Mouse (Mus musculus) R1 (cell line): ENCODE measurements around the gene Astn2.

Experiments
- DNase-seq: peaks from one replicate; pipeline ENCODE4 v3.0.0-alpha.2; 2018; ENCODE audit warnings: low read depth, low spot score

Astn2 gene

GRCm38 (mm10) chr4:66312733-66313132 lies 91.7 kb downstream of the Astn2 start:
- no peak for DNase-seq

- DNase-seq = no peak
Measured at GRCm38 (mm10) chr4:66310315-66311020, 93.9 kb downstream of the Astn2 start.

GRCm38 (mm10) chr4:66306377-66306776 lies 98.0 kb downstream of the Astn2 start:
- no peak for DNase-seq

- no peak for DNase-seq
Measured at GRCm38 (mm10) chr4:66302686-66303310, 101.6 kb downstream of the Astn2 start.

DNA sequence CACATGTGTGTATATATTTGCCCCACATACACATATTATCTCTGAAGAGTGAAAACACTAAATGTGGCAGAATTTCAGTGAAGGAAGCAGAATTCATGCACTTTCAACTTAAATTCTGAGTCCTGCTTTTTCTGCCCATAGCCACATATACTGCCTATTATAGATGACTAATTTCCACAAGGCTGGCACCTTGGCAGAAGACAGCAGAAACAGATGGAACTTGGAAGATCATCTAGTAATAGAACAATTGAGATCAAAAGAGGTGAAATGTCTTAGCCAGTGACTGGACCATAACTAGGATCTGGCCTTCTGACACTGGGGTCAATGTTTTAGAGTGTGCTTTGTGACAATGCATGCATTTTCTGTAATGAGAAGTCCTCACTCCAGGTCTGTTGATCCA lies 119.4 kb downstream of the Astn2 start:
- DNase-seq = no peak

DNA sequence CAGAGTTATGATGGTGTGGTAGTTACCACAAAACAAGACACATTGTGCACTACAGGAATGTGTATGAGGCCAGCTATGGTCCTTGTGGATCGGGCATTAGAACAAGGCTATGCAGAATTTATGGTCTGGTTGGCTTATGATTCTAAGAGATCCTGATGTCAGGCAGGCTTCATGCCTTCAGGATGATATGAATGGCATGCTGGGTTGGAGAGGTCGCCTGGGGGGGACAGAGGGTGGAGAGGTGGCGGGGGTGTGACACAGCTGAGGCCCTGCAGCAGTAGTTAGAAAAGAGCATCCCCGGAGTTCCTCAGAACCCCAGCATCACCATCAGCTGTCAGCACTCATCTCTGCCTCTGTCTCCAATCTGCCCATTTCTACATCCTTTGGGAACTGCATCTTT lies 128.3 kb downstream of the Astn2 start:
- no peak for DNase-seq

DNA sequence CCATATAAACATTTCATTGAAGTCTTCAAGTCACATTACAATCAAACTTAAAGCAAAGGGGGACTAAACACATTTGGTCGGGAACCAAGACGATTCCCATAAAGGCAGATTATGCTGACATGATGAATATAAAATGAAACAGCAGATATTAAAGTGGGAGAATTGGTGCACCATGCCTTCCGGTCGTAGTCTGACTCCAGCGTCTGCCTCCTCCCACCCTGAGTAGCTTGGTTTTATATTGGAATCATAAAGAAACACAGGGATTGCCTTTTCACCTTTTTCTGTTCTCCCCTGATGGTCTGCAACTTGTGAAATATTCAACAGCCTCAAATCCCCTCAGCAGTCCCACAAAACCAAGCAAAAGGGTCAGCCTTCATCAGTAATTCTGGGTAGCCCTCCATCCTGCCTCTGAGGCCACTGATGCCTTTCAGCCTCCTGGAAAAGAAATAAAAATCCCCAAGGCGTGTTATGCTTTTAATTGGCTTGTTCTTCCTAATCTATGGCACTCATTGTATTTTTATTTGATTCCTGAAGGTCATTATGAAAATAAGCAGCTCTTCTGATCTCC lies 132.8 kb downstream of the Astn2 start:
- DNase-seq = no peak

DNA sequence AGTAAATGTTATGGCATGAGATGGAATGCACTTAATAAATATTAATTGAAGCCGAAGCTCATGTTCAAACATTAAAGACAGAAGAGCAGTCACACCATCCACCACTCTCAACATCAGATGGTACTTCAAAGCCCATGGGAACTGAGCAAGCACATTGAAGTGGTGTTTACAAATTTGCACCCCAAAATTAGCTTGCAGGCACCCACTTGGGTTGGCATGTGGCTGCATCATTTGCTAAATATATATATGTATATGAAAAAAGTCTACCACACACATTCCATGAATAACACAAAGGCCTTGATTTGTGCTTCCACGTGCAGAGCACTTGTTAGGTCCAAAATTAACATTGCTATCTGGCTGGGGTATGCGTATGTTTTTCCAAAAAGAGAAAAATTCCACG lies 140.4 kb downstream of the Astn2 start:
- DNase-seq = no peak

- DNase-seq = no peak
Measured at GRCm38 (mm10) chr4:66261276-66261675, 143.1 kb downstream of the Astn2 start.

GRCm38 (mm10) chr4:66258905-66259304 lies 145.5 kb downstream of the Astn2 start:
- no peak for DNase-seq

DNA sequence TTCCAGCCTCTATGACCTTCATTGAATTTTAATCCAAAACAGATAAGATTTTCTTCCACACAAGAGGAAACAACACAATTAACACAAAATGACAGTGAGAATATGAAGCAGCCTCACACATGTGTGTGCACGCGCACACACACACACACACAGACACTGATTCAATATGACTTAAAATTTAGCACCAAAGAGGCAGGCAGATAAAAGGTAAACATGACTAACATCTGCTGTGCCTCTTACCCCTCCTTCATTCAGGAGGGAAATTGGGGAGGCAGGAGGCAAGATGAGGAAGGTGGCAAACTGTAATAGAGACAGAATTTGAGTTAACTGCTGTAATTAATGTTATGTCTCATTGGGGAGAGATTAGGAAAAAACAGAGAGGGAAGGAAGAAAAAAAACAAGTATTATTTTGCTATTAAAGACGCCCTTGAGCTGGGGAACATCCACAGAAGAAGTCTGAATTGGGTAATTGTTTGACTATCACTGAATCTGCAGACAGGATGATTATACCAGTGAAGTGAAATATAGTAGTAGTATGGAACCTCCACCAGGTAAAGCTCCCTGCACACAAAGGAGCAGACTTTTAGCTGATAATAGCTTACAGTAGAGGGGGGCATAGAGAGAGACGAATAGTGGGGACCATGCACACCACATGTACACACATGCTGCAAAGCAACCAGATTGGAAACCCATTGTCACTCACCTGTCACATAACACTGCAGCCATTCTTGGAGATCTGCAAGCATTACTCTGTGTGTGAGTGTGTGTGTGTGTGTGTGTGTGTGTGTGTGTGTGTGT lies 149.5 kb downstream of the Astn2 start:
- no peak for DNase-seq

- DNase-seq = no peak
Measured at GRCm38 (mm10) chr4:66248521-66248920, 155.9 kb downstream of the Astn2 start.

GRCm38 (mm10) chr4:66242683-66243082 lies 161.7 kb downstream of the Astn2 start:
- no peak for DNase-seq

DNA sequence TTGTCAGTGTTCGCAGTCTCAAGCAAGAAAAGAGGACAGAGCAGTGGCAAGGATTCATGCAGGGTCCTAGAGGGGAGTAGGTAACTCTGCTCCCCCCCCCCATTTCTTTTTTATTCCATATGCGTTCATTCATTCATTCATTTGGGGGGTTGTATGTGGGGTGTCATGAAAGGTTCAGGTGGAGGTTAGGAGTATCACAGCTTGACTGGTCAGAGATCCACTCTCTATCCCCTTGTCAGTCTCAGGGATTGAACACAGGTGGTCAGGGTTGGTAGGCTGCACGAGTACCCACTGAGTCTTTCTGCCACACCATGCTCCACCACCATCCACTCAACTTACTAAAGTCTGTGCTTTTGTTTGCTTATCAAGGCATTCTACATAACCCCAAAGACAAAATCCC lies 171.6 kb downstream of the Astn2 start:
- no peak for DNase-seq

- no peak for DNase-seq
Measured at GRCm38 (mm10) chr4:66232350-66232749, 172.1 kb downstream of the Astn2 start.

- no peak for DNase-seq
Measured at GRCm38 (mm10) chr4:66230735-66231134, 173.7 kb downstream of the Astn2 start.

- DNase-seq = no peak
Measured at GRCm38 (mm10) chr4:66222602-66223317, 181.7 kb downstream of the Astn2 start.

- no peak for DNase-seq
Measured at GRCm38 (mm10) chr4:66215170-66215618, 189.2 kb downstream of the Astn2 start.

- no peak for DNase-seq
Measured at GRCm38 (mm10) chr4:66189636-66190035, 214.8 kb downstream of the Astn2 start.

DNA sequence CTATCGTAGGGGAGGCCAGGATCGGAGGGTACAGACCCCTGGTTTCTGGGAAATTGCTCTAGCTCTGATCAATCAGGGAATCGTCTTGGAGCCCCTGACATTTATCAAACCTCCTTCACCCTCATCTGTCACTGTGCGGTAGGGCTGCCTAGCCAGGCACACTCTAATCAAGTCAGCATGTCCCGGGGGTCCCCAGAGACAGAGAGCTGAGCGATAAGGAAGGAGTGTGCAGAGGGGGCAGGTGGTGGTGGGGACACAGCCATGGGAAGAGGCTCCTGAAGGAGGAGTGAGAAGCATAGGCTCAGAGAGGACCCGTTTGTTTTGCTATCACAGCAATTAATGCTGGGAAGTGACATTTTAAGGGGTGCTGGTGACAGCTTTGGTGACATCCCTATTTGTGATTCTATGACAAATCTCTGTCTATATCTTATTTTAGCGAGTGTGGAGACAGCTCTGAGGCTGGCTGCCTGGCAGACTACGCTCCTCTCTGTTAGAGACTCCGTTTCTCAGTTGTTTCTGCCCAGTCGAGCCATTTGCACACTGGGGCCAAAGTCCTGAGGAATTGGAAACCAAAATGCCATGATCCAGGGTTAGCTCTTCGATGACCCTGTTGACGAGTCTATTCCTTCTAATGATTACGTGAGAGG lies 228.4 kb downstream of the Astn2 start:
- no peak for DNase-seq

DNA sequence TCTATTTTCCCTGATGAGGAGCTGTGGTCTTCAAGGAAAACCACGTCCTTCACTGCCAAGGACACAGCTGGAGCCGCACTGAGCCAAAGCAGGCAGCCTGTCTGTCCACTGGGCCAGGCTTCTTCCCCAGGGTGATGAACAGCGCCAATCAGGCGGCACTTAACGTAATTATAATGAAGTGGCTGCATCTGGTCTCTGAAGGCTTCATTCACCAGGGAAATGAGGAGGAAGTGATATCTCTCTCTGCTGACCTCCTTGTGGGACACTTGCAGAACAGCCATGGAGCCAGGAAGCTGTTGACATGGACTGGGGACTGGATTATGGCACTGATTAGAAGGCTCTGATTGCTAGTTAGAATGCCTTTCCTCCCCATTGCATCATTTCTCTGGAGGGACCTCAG lies 232.8 kb downstream of the Astn2 start:
- DNase-seq = no peak
